Mouse (Mus musculus) hindbrain, embryonic 14.5 days (tissue): Measurements from ENCODE around the gene Map3k6. TPM values are rescaled to one million over a fixed set of nuclear protein-coding genes. Genes with fewer than 3 reads are reported as not detected.
A peak's percentile ranks its signal among the peaks of the same experiment; 100 is the strongest.

Experiments
- ATAC-seq: fragments of 200-750 bp; cut with Nextera tagmentation; 2 replicates; pipeline ENCODE4 v1.8.0; 2017; ENCODE audit warnings: moderate number of reproducible peaks, mild to moderate bottlenecking, moderate TSS enrichment, moderate library complexity; ENCODE audit not compliant: low FRiP score
- DNase-seq: peaks from one replicate; pipeline ENCODE4 v3.0.0-alpha.2; 2015; ENCODE audit warnings: low spot score
- H3K27ac ChIP-seq: fragments of 300-500 bp; sonication (generic); 2 replicates; pipeline ENCODE4 v1.5.1; 2014; ENCODE audit warnings: mild to moderate bottlenecking, moderate library complexity
- H3K27me3 ChIP-seq: fragments of 300-500 bp; sonication (generic); 2 replicates; pipeline ENCODE4 v1.6.1; 2014; ENCODE audit warnings: mild to moderate bottlenecking, low read length, mixed read lengths; ENCODE audit not compliant: control insufficient read depth, insufficient read depth
- H3K36me3 ChIP-seq: fragments of 300-500 bp; sonication (generic); replicated peaks from 2 replicates; pipeline ENCODE4 v1.6.1; 2014; ENCODE audit not compliant: control insufficient read depth, insufficient read depth
- H3K4me1 ChIP-seq: fragments of 300-500 bp; sonication (generic); replicated peaks from 2 replicates; pipeline ENCODE4 v1.6.1; 2014; ENCODE audit warnings: antibody characterized with exemption, low read length, mixed read lengths; ENCODE audit not compliant: control insufficient read depth, insufficient read depth
- H3K4me2 ChIP-seq: fragments of 300-500 bp; sonication (generic); replicated peaks from 2 replicates; pipeline ENCODE4 v1.6.1; 2014; ENCODE audit warnings: mild to moderate bottlenecking, moderate library complexity
- H3K4me3 ChIP-seq: fragments of 300-500 bp; sonication (generic); replicated peaks from 2 replicates; pipeline ENCODE4 v1.5.1; 2014; ENCODE audit warnings: mild to moderate bottlenecking, low read length
- H3K9ac ChIP-seq: fragments of 300-500 bp; sonication (generic); 2 replicates; pipeline ENCODE4 v1.6.1; 2014
- H3K9me3 ChIP-seq: fragments of 300-500 bp; sonication (generic); 2 replicates; pipeline ENCODE4 v1.6.1; 2016; ENCODE audit warnings: low read length; ENCODE audit not compliant: control insufficient read depth
- WGBS: fragments of 180-500 bp; shearing (Covaris S2); extraction: QIAGEN DNeasy Blood & Tissue Kit; methylation state at CpG from one replicate; pipeline ENCODE4 v1.1.7; 2014; 5-methylcytosine and 5-hydroxymethylcytosine counted together
- polyA plus RNA-seq: library from polyadenylated mRNA; unstranded; fragments of >200 nt; fragmentation: Nextera tagmentation; extraction: Ambion mirVana; gene quantifications from 2 replicates; pipeline ENCODE4 v1.2.1, GENCODE M21; 2014

Gene Map3k6
- polyA plus RNA-seq, 1 experiment from 2014 or later = 1.7 TPM

DNA sequence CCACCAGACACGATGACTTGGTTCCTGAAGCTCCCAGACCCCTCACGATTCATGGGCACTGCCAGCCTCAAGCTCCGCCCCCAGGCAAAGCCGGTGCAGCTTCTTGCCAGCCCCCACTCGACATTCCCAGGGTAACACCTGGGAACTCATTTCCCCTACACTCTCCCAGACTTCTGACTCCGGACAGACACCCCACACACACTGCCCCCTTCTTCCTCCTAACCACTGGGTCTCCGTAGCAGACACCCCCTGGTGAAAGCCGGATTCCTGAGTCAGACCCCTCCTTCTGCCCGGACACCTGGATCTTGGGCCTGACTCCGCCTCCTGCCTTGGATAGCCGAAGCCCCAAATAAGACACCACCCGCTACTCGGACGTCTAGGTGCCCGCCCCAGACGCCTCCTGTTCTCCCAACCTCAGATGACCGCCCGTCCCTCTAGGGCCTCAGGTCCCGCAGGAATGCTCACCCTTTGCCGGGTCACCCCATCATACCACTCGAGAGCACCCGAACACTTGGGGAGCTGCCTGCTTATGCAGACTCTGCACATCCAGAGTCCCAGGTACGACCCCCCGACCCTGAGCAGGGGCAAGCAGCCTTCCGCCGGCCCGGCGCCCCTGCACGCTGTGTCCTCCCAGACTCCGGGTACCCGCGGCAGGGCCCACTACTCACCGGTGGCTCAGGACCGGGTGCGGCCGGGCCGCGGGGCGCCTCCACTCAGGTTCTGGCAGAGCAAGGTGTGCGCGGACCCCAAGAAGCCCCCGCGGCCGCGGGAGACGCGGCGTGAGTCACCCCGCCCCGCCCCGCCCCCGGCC, 28.7 kb upstream of the Map3k6 start, which contains the start of the genes Cd164l2 and Gpr3:
Gene Cd164l2 (plus strand): TSS at position 381 of the 811 bp plus-strand sequence.
Gene Gpr3 (minus strand): TSS at position 786 of the 811 bp plus-strand sequence.
- DNase-seq (no peak), ATAC-seq (peak; percentile 59)
- H3K9ac ChIP-seq = peak within 1 kb of the TSS; percentile 71
- peak within 1 kb of the TSS; percentile 71 for H3K4me3 ChIP-seq
- no peaks in the 10 kb centered on the region for H3K9me3 ChIP-seq
- 3% methylated on average over 50 of the region's 52 CpGs for WGBS
- no peak within 1 kb of the TSS for H3K27ac ChIP-seq
- H3K27me3 ChIP-seq = peaks cover 33% of the 10 kb centered on the region
- H3K36me3 ChIP-seq = no peaks in the 10 kb centered on the region
- H3K4me1 ChIP-seq = peaks cover 11% of the 10 kb centered on the region; the same call in 1 of the 2 replicates
- H3K4me2 ChIP-seq = peak within 1 kb of the TSS; percentile 99

GRCm38 (mm10) chr4:133212562-133213267, 27.9 kb upstream of the Map3k6 start:
- peak overlapping the region; percentile 71 for H3K9ac ChIP-seq
- ATAC-seq (peak; percentile 75), DNase-seq (peak; percentile 77)
- H3K9me3 ChIP-seq = no peaks in the 10 kb centered on the region
- peaks cover 33% of the 10 kb centered on the region for H3K27me3 ChIP-seq
- peak overlapping the region; percentile 99 for H3K4me2 ChIP-seq
- H3K4me1 ChIP-seq = peaks cover 11% of the 10 kb centered on the region; the same call in 1 of the 2 replicates
- peak overlapping the region; percentile 71 for H3K4me3 ChIP-seq
- no peaks in the 10 kb centered on the region for H3K36me3 ChIP-seq
- H3K27ac ChIP-seq = no peak overlapping the region
- 1% methylated on average over 44 of the region's 44 CpGs for WGBS

DNA sequence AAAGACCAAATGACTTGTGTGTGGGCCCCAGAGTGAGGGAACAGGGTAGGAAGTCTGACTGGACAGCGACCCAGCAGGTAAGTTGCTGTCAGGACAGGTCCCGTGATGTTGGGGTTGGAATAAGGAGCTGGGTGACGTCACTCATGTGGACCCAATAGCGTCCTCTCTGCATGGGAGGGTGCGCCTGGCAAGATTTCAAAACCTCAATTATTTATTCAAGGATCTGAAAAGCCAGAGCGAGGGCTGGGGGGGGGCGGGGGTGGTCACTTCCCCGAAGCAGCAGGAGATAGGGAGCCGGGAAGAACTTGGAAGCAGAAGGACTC, 27.4 kb upstream of the Map3k6 start:
- H3K27me3 ChIP-seq = peaks cover 33% of the 10 kb centered on the region
- 2% methylated on average over 7 of the region's 9 CpGs for WGBS
- peak overlapping the region; percentile 99 for H3K4me2 ChIP-seq
- no peak overlapping the region for H3K27ac ChIP-seq
- no peaks in the 10 kb centered on the region for H3K9me3 ChIP-seq
- no peaks in the 10 kb centered on the region for H3K36me3 ChIP-seq
- ATAC-seq (no peak; the same call in 1 of the 2 replicates), DNase-seq (peak; percentile 59)
- peak overlapping the region; percentile 71; the same call in 1 of the 2 replicates for H3K9ac ChIP-seq
- H3K4me1 ChIP-seq = peaks cover 11% of the 10 kb centered on the region; the same call in 1 of the 2 replicates
- peak overlapping the region; percentile 71 for H3K4me3 ChIP-seq

DNA sequence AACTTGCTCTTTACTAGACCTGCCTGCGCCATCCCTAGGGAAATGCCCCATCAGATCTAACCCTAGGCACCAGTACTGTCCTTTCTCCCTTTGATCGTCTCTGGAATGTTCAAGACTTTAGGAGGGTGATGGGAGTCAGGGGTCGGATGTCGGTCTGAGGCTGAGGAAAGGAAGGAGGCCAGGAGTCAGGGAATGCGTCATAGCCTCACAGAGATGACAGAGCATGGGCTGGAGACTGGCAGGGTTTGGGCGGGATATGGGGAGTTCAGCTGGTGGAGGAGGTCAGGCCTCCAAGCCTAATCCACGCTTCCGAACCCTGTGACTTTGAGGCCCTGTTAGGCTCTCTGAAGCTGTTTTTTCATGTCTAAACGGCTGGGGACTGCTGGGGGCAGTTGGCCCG, 27.0 kb upstream of the Map3k6 start:
- 12% methylated on average over 10 of the region's 10 CpGs for WGBS
- Histone ChIP-seq H3K27me3 (peaks cover 30% of the 10 kb centered on the region; the same call in 1 of the 2 replicates), H3K4me3 (peak overlapping the region; percentile 71; the same call in 1 of the 2 replicates), H3K36me3 (no peaks in the 10 kb centered on the region), H3K27ac (no peak overlapping the region), H3K9me3 (no peaks in the 10 kb centered on the region), H3K4me2 (peak overlapping the region; percentile 99), H3K9ac (no peak overlapping the region), H3K4me1 (peaks cover 11% of the 10 kb centered on the region; the same call in 1 of the 2 replicates)
- DNase-seq (no peak), ATAC-seq (no peak)

DNA sequence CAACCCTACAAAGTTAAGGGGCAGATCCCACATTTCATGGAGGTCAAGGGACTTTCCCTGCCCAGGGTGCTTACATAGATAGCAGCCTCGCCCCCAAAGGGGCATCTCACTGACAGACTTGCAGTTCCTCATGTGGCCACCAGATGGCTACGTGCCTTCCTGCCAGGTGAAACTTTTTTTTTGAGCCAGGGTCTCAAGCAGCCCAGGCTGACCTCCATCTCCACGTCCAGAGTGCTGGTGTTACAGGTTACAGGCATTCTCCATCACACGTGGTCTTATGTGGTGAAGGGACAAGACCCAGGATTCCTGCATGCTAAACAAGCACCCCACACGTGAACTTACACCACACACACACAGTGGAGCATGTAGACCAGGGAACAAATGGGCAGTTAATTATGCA, 23.0 kb upstream of the Map3k6 start:
- ATAC-seq = no peak
- Histone ChIP-seq H3K4me2 (no peak overlapping the region), H3K27me3 (peaks cover 37% of the 10 kb centered on the region), H3K27ac (no peak overlapping the region), H3K9ac (no peak overlapping the region), H3K4me3 (no peak overlapping the region), H3K9me3 (no peaks in the 10 kb centered on the region), H3K36me3 (no peaks in the 10 kb centered on the region), H3K4me1 (peaks cover 10% of the 10 kb centered on the region; the same call in 1 of the 2 replicates)
- DNase-seq = peak; percentile 82
- under 1% methylated on average over 5 of the region's 5 CpGs for WGBS

DNA sequence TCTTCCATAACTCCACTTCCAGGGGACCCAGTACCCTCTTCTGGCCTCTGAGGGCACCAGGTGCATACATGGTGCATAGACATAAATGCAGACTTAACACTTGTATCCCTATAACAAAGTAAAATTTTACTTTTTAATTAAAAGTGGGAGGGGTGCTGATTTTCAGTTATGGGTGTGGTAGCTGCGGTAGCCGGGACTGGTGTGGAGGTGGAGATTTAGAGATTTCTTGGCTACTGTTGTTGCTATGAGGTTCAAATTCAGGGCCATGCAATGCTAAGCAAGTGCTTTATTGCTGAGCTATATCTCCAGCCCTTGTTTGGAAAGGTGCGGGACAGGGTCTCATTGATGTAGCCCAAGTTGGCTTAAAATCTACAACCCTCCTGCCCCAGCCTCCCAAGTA, 21.9 kb upstream of the Map3k6 start:
- Histone ChIP-seq H3K9me3 (no peaks in the 10 kb centered on the region), H3K36me3 (no peaks in the 10 kb centered on the region), H3K27me3 (peaks cover 30% of the 10 kb centered on the region), H3K27ac (no peak overlapping the region), H3K9ac (no peak overlapping the region), H3K4me1 (0 out of 2 replicates have a peak, but pooled peaks cover 2% of the 10 kb centered on the region), H3K4me3 (no peak overlapping the region), H3K4me2 (no peak overlapping the region)
- DNase-seq = no peak
- ATAC-seq = no peak
- 94% methylated on average over 3 of the region's 3 CpGs for WGBS

DNA sequence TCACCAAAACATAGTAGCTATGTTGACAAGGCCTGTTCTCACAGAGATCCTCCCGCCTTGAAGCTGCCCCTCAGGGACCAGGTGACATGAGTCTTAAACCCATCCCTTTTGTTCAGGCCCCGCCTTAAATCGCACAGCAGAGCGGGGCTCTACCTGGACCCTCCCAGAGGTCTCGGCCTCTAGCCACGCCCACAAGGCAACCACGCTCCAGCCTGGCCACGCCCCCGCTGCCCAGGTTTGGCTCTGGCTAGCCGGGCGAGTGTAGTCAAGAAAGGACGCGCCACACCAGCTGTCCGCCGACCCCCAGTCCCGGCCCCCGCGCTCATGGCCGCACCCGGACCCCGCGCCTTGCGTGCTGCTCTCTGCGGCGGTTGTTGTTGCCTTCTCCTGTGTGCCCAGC, 20.0 kb upstream of the Map3k6 start:
- no peak for ATAC-seq

DNA sequence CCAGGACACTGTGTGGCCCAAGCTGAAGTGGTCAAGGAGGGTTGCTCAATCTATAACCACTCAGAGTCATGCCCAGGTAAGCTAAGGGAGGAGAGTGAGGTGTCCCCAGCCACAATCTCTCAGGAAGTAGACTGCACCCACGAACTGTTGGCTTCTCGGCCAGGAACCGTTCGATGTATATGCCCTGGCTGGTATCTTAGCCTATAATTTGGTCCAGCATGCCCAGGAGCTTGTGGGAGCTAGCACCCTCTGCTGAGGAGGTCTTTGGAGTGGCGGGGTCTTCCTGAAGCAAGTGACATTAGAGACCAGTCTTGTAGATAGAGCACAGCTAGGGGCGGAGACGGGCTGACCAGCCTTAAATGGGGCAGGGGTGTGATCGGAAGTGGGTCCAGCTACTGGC, 18.9 kb upstream of the Map3k6 start:
- WGBS = 85% methylated on average over 8 of the region's 8 CpGs
- no peak overlapping the region for H3K4me3 ChIP-seq
- peaks cover 26% of the 10 kb centered on the region for H3K27me3 ChIP-seq
- 0 out of 2 replicates have a peak, but pooled peaks cover 5% of the 10 kb centered on the region for H3K4me1 ChIP-seq
- no peaks in the 10 kb centered on the region for H3K9me3 ChIP-seq
- ATAC-seq = no peak
- H3K36me3 ChIP-seq = no peaks in the 10 kb centered on the region
- H3K27ac ChIP-seq = no peak overlapping the region
- H3K9ac ChIP-seq = no peak overlapping the region
- no peak overlapping the region for H3K4me2 ChIP-seq
- DNase-seq = no peak

More for the DNA sequence above, 20.0 kb upstream of the Map3k6 start:
- no peak for DNase-seq
- peak overlapping the region; percentile 21 for H3K4me3 ChIP-seq
- H3K9me3 ChIP-seq = no peaks in the 10 kb centered on the region
- no peak overlapping the region for H3K27ac ChIP-seq
- 0 out of 2 replicates have a peak, but pooled peaks cover 5% of the 10 kb centered on the region for H3K4me1 ChIP-seq
- peak overlapping the region; percentile 48 for H3K4me2 ChIP-seq
- 2% methylated on average over 25 of the region's 25 CpGs for WGBS
- H3K36me3 ChIP-seq = no peaks in the 10 kb centered on the region
- peak overlapping the region; percentile 37 for H3K9ac ChIP-seq
- H3K27me3 ChIP-seq = peaks cover 26% of the 10 kb centered on the region

GRCm38 (mm10) chr4:133223875-133224274, 16.7 kb upstream of the Map3k6 start:
- 0 out of 2 replicates have a peak, but pooled peaks cover 5% of the 10 kb centered on the region for H3K4me1 ChIP-seq
- H3K9ac ChIP-seq = no peak overlapping the region
- no peaks in the 10 kb centered on the region for H3K9me3 ChIP-seq
- no peak overlapping the region for H3K4me3 ChIP-seq
- H3K27me3 ChIP-seq = peaks cover 26% of the 10 kb centered on the region
- WGBS = 53% methylated on average over 5 of the region's 5 CpGs
- H3K27ac ChIP-seq = no peak overlapping the region; the same call in 1 of the 2 replicates
- no peak overlapping the region for H3K4me2 ChIP-seq
- no peaks in the 10 kb centered on the region for H3K36me3 ChIP-seq
- ATAC-seq = no peak
- DNase-seq = no peak
